Comparison of ENCODE assay signal across 18 mouse cellular contexts in genomic region chr11:103402738-103403137, GRCm38 (mm10). TPM values are rescaled to one million over a fixed set of nuclear protein-coding genes. Genes with fewer than 3 reads are reported as not detected.
DNase-seq lines count a peak whose midpoint lies in the region; ATAC-seq and TF ChIP-seq lines count a peak whose summit lies in the region.
"Had no signal": no experiment of that assay in that cellular context is flagged by ENCODE, and none has a peak within 500 bp of the region (broad histone marks: within the 10 kb centered on the region; RNA-seq: fewer than 3 reads in every experiment).

No protein-coding gene starts in this region.

- no peak for ATAC-seq in hindbrain, embryonic 14.5 days (ENCODE audit: low FRiP score)
- ATAC-seq: forebrain, embryonic 13.5 days; hindbrain, embryonic 16.5 days had no signal

- intact Hi-C loops in left cerebral cortex, postnatal 14 days (cut with DNase I), result no loop called here
- intact Hi-C loops in left cerebral cortex, postnatal 10 days (cut with DNase I), result no loop called here

- H3K4me2 ChIP-seq in hindbrain, embryonic 14.5 days (replicated peaks), result no peak overlapping the region
- H3K4me2 ChIP-seq: forebrain, embryonic 13.5 days; kidney, embryonic 15.5 days; limb, embryonic 13.5 days; liver, embryonic 11.5 days; midbrain, embryonic 12.5 days had no signal

- TF ChIP-seq EP300 in ES-Bruce4 (IDR thresholded peaks at IDR 0.05; ENCODE audit: insufficient read depth, low read depth, low read length), result no peak

- no peaks in the 10 kb centered on the region for H3K27me3 ChIP-seq in ES-Bruce4 (ENCODE audit: control insufficient read depth, insufficient read depth, low read length, poor library complexity, severe bottlenecking)
- no peaks in the 10 kb centered on the region for H3K27me3 ChIP-seq in hindbrain, embryonic 14.5 days (ENCODE audit: control insufficient read depth, insufficient read depth, low read length)
- H3K27me3 ChIP-seq: forebrain, embryonic 13.5 days; kidney, embryonic 15.5 days; limb, embryonic 13.5 days; megakaryocyte, embryonic 14.5 days; midbrain, embryonic 12.5 days had no signal

- no peak for TF ChIP-seq CTCF in ES-Bruce4 (IDR thresholded peaks at IDR 0.05; ENCODE audit: low read depth, low read length)

- 83% methylated on average over 5 of the region's 5 CpGs for WGBS in macrophage (ENCODE audit: missing documents)
- WGBS in hindbrain, embryonic 14.5 days, result 95% methylated on average over 5 of the region's 5 CpGs

- no peak for TF ChIP-seq POLR2A in ES-Bruce4 (IDR thresholded peaks at IDR 0.05; ENCODE audit: insufficient read depth, low read length)

- H3K9ac ChIP-seq in ES-Bruce4 (ENCODE audit: low read depth, poor library complexity, severe bottlenecking), result peak overlapping the region; percentile 40
- no peak overlapping the region for H3K9ac ChIP-seq in hindbrain, embryonic 14.5 days
- H3K9ac ChIP-seq: forebrain, embryonic 13.5 days; kidney, embryonic 15.5 days; limb, embryonic 13.5 days; liver, postnatal 0 days; midbrain, embryonic 12.5 days had no signal

- peak overlapping the region; percentile 89 for H3K27ac ChIP-seq in ES-Bruce4 (ENCODE audit: insufficient read depth, low read length)
- peak overlapping the region; percentile 96 for H3K27ac ChIP-seq in macrophage
- no peak overlapping the region for H3K27ac ChIP-seq in hindbrain, embryonic 14.5 days
- H3K27ac ChIP-seq: forebrain, embryonic 13.5 days; hindbrain, embryonic 10.5 days; kidney, embryonic 15.5 days; limb, embryonic 13.5 days; midbrain, embryonic 12.5 days; stomach, postnatal 0 days had no signal

- peaks cover 98% of the 10 kb centered on the region for H3K79me2 ChIP-seq in macrophage (ENCODE audit: inconsistent target)

- H3K4me3 ChIP-seq in ES-Bruce4 (ENCODE audit: low read depth, low read length) (peak overlapping the region; percentile 32), macrophage (ENCODE audit: inconsistent target) (peak overlapping the region; percentile 43)
- H3K4me3 ChIP-seq in hindbrain, embryonic 14.5 days (replicated peaks; ENCODE audit: low read length), result no peak overlapping the region
- H3K4me3 ChIP-seq: forebrain, embryonic 13.5 days; hindbrain, embryonic 10.5 days; kidney, embryonic 15.5 days; limb, embryonic 13.5 days; midbrain, embryonic 12.5 days had no signal

- peak; percentile 30 to 59 for DNase-seq in frontal cortex, postnatal 36 days (ENCODE audit: low spot score in 2 of 2)
- no peak for DNase-seq in frontal cortex, postnatal 14 days (ENCODE audit: low spot score in 2 of 2)
- peak; percentile 22 to 23 for DNase-seq in left cerebral cortex, postnatal 14 days (ENCODE audit: low spot score in 2 of 2)
- DNase-seq in left cerebral cortex, postnatal 10 days (ENCODE audit: extremely low spot score in 1 of 2, low spot score in 2 of 2), result no peak
- no peak for DNase-seq in hindbrain, embryonic 14.5 days (ENCODE audit: low spot score)
- DNase-seq: gastrocnemius, postnatal 14 days had no signal

- H3K36me3 ChIP-seq in ES-Bruce4 (ENCODE audit: control insufficient read depth, insufficient read depth, low read length, poor library complexity, severe bottlenecking) (peaks cover 37% of the 10 kb centered on the region), macrophage (ENCODE audit: inconsistent target) (no peaks in the 10 kb centered on the region)
- peaks cover 20% of the 10 kb centered on the region for H3K36me3 ChIP-seq in hindbrain, embryonic 14.5 days (replicated peaks; ENCODE audit: control insufficient read depth, insufficient read depth)

- H3K4me1 ChIP-seq in ES-Bruce4 (ENCODE audit: control insufficient read depth, insufficient read depth, low read length), result peaks cover 5% of the 10 kb centered on the region
- H3K4me1 ChIP-seq in hindbrain, embryonic 14.5 days (replicated peaks; ENCODE audit: control insufficient read depth, insufficient read depth, low read length), result no peaks in the 10 kb centered on the region
- H3K4me1 ChIP-seq: forebrain, embryonic 13.5 days; kidney, embryonic 15.5 days; limb, embryonic 13.5 days had no signal

- 0 out of 2 replicates have a peak, but pooled peaks cover 4% of the 10 kb centered on the region for H3K9me3 ChIP-seq in ES-Bruce4 (replicated peaks; ENCODE audit: control insufficient read depth, insufficient read depth, low read length, poor library complexity, severe bottlenecking)
- no peaks in the 10 kb centered on the region for H3K9me3 ChIP-seq in hindbrain, embryonic 14.5 days (ENCODE audit: control insufficient read depth, low read length)
- H3K9me3 ChIP-seq: forebrain, embryonic 13.5 days; hindbrain, embryonic 10.5 days; kidney, embryonic 15.5 days; limb, embryonic 13.5 days; megakaryocyte, embryonic 14.5 days; midbrain, embryonic 12.5 days had no signal

RNA-seq across cellular contexts. Expression of gene Plekhm1, which starts 9.7 kb away (rescaled TPM):
- 10 to 100 TPM; 15.5 to 16.9 TPM for total RNA-seq in left cerebral cortex, postnatal 14 days (2021)
- total RNA-seq in left cerebral cortex, postnatal 10 days (2021), result 10 to 100 TPM; 13.4 to 13.6 TPM
- polyA plus RNA-seq in ES-Bruce4 (2011; ENCODE audit: insufficient read depth, insufficient read length, low read depth, missing spikeins) (20.8 and 22.0 TPM in 2 replicates), macrophage (2018) (55.1 to 87.8 TPM (median 77.5 TPM) in 3 replicates)
- 100 to 1,000 TPM in 12 of 26 experiments, 10 to 100 TPM in 14; 24.8 to 273 (median 87.3) TPM for total RNA-seq in macrophage (2018; cell fraction: chromatin; rRNA removed)
- 100 to 1,000 TPM in 8 of 26 experiments, 10 to 100 TPM in 18; 29.1 to 127 (median 87.0) TPM for total RNA-seq in macrophage (2018; cell fraction: cytosol; rRNA removed)
- total RNA-seq in macrophage (2018; cell fraction: nucleus; rRNA removed), result 100 to 1,000 TPM in 13 of 26 experiments, 10 to 100 TPM in 13; 32.5 to 241 (median 99.4) TPM
- 9.2 and 10.3 TPM in 2 replicates for polyA plus RNA-seq in hindbrain, embryonic 14.5 days (2014; fragmentation: Nextera tagmentation; extraction: Ambion mirVana)

RNA-seq across cellular contexts. Expression of gene Arhgap27, which starts 39.2 kb away (rescaled TPM):
- total RNA-seq in left cerebral cortex, postnatal 14 days (2021), result 10 to 100 TPM; 10.8 to 12.4 TPM
- total RNA-seq in left cerebral cortex, postnatal 10 days (2021), result 1 to 10 TPM; 7.6 to 8.6 TPM
- polyA plus RNA-seq in ES-Bruce4 (2011; ENCODE audit: insufficient read depth, insufficient read length, low read depth, missing spikeins) (8.5 and 9.8 TPM in 2 replicates), macrophage (2018) (3.7 to 16.2 TPM (median 6.5 TPM) in 3 replicates)
- 100 to 1,000 TPM in 1 of 26 experiments, 10 to 100 TPM in 22, 1 to 10 TPM in 3; 6.1 to 113 (median 35.5) TPM for total RNA-seq in macrophage (2018; cell fraction: chromatin; rRNA removed)
- 10 to 100 TPM in 13 of 26 experiments, 1 to 10 TPM in 13; 2.3 to 28.4 (median 11.2) TPM for total RNA-seq in macrophage (2018; cell fraction: cytosol; rRNA removed)
- total RNA-seq in macrophage (2018; cell fraction: nucleus; rRNA removed), result 10 to 100 TPM in 22 of 26 experiments, 1 to 10 TPM in 4; 5.9 to 75.3 (median 23.3) TPM
- 3.9 and 5.4 TPM in 2 replicates for polyA plus RNA-seq in hindbrain, embryonic 14.5 days (2014; fragmentation: Nextera tagmentation; extraction: Ambion mirVana)

Comparison
In these comparisons a context has a peak if more than half of its experiments do, and no peak if none do; other contexts are left out.
1. DNase-seq: peak in frontal cortex, postnatal 36 days (2 of 2) and left cerebral cortex, postnatal 14 days (2 of 2); none in frontal cortex, postnatal 14 days (0 of 2), left cerebral cortex, postnatal 10 days (0 of 2) and hindbrain, embryonic 14.5 days (single experiment).